In genomic region chr14:27351051-27351475, GRCm38 (mm10) we compare ENCODE assay signal across 9 mouse cellular contexts.
A peak's percentile ranks its signal among the peaks of the same experiment; 100 is the strongest.
DNase-seq lines count a peak whose midpoint lies in the region; ATAC-seq lines count a peak whose summit lies in the region.
"Had no signal": no experiment of that assay in that cellular context is flagged by ENCODE, and none has a peak within 500 bp of the region (broad histone marks: within the 10 kb centered on the region; RNA-seq: fewer than 3 reads in every experiment).

No protein-coding gene starts in this region.

- H3K4me2 ChIP-seq in neural tube, embryonic 13.5 days = no peak overlapping the region
- no peak overlapping the region for H3K4me2 ChIP-seq in heart, embryonic 12.5 days
- no peak overlapping the region for H3K4me2 ChIP-seq in midbrain, embryonic 11.5 days
- H3K4me2 ChIP-seq in midbrain, embryonic 14.5 days (ENCODE audit: low read length) = no peak overlapping the region
- H3K4me2 ChIP-seq: midbrain, embryonic 12.5 days had no signal

- 0 out of 2 replicates have a peak overlapping the region, but pooled peaks have one; percentile 14 for H3K27ac ChIP-seq in neural tube, embryonic 13.5 days (replicated peaks)
- H3K27ac ChIP-seq in heart, embryonic 12.5 days (ENCODE audit: poor library complexity, severe bottlenecking) = peak overlapping the region; percentile 87
- H3K27ac ChIP-seq in limb, embryonic 10.5 days = peak overlapping the region; percentile 83
- no peak overlapping the region for H3K27ac ChIP-seq in midbrain, embryonic 11.5 days (ENCODE audit: low read depth, low read length)
- no peak overlapping the region for H3K27ac ChIP-seq in midbrain, embryonic 14.5 days (replicated peaks; ENCODE audit: low read depth, low read length)
- H3K27ac ChIP-seq: midbrain, embryonic 12.5 days had no signal

- H3K4me1 ChIP-seq in neural tube, embryonic 13.5 days (replicated peaks) = no peaks in the 10 kb centered on the region; the same call in 1 of the 2 replicates
- peaks cover 55% of the 10 kb centered on the region for H3K4me1 ChIP-seq in heart, embryonic 12.5 days (replicated peaks)
- H3K4me1 ChIP-seq in limb, embryonic 10.5 days = peaks cover 47% of the 10 kb centered on the region
- H3K4me1 ChIP-seq in midbrain, embryonic 11.5 days (ENCODE audit: control insufficient read depth, insufficient read depth, low read length) = no peaks in the 10 kb centered on the region
- H3K4me1 ChIP-seq in midbrain, embryonic 14.5 days (ENCODE audit: control insufficient read depth, insufficient read depth, low read length) = no peaks in the 10 kb centered on the region
- H3K4me1 ChIP-seq: midbrain, embryonic 12.5 days had no signal

- DNase-seq in neural tube, embryonic 10.5 days (ENCODE audit: extremely low spot score, low spot score) = no peak
- no peak for DNase-seq in limb, embryonic 10.5 days (ENCODE audit: low spot score)
- DNase-seq in skeletal muscle tissue, adult 2 months (ENCODE audit: low read depth, low spot score) = peak; percentile 51
- no peak for DNase-seq in midbrain, embryonic 11.5 days (ENCODE audit: low spot score, missing footprints)
- DNase-seq in midbrain, embryonic 14.5 days = no peak

- ATAC-seq in neural tube, embryonic 13.5 days (ENCODE audit: low read depth) = no peak
- ATAC-seq in heart, embryonic 12.5 days (ENCODE audit: insufficient number of reproducible peaks, low FRiP score) = peak; percentile 26; the same call in 1 of the 2 replicates
- no peak for ATAC-seq in midbrain, embryonic 11.5 days (ENCODE audit: low FRiP score)
- ATAC-seq in inflammation-experienced regulatory T-cells, adult 6 months = no peak
- no peak for ATAC-seq in midbrain, embryonic 14.5 days (ENCODE audit: low FRiP score, low TSS enrichment)

- H3K9ac ChIP-seq in neural tube, embryonic 13.5 days = no peak overlapping the region
- no peak overlapping the region; the same call in 1 of the 2 replicates for H3K9ac ChIP-seq in heart, embryonic 12.5 days
- H3K9ac ChIP-seq in midbrain, embryonic 11.5 days (ENCODE audit: low read length) = no peak overlapping the region
- no peak overlapping the region for H3K9ac ChIP-seq in midbrain, embryonic 14.5 days (replicated peaks; ENCODE audit: low read length)
- H3K9ac ChIP-seq: midbrain, embryonic 12.5 days had no signal

- no peaks in the 10 kb centered on the region for H3K27me3 ChIP-seq in neural tube, embryonic 13.5 days
- no peaks in the 10 kb centered on the region for H3K27me3 ChIP-seq in heart, embryonic 12.5 days (replicated peaks)
- no peaks in the 10 kb centered on the region for H3K27me3 ChIP-seq in limb, embryonic 10.5 days (ENCODE audit: low read depth, poor library complexity, severe bottlenecking)
- H3K27me3 ChIP-seq in midbrain, embryonic 11.5 days (ENCODE audit: control insufficient read depth, insufficient read depth, low read length) = no peaks in the 10 kb centered on the region
- H3K27me3 ChIP-seq in midbrain, embryonic 14.5 days (ENCODE audit: control insufficient read depth, insufficient read depth, low read length) = no peaks in the 10 kb centered on the region
- H3K27me3 ChIP-seq: midbrain, embryonic 12.5 days had no signal

- 70% methylated on average over 5 of the region's 5 CpGs for WGBS in neural tube, embryonic 13.5 days
- WGBS in heart, embryonic 12.5 days = 38% methylated on average over 5 of the region's 5 CpGs
- 61% methylated on average over 5 of the region's 5 CpGs for WGBS in limb, embryonic 10.5 days
- 83% methylated on average over 5 of the region's 5 CpGs for WGBS in midbrain, embryonic 11.5 days
- 85% methylated on average over 5 of the region's 5 CpGs for WGBS in midbrain, embryonic 14.5 days

- no peak overlapping the region for H3K4me3 ChIP-seq in neural tube, embryonic 13.5 days
- H3K4me3 ChIP-seq in heart, embryonic 12.5 days = no peak overlapping the region
- peak overlapping the region; percentile 2; the same call in 1 of the 2 replicates for H3K4me3 ChIP-seq in limb, embryonic 10.5 days
- H3K4me3 ChIP-seq in midbrain, embryonic 11.5 days (ENCODE audit: low read depth, low read length) = no peak overlapping the region
- H3K4me3 ChIP-seq in midbrain, embryonic 14.5 days (replicated peaks; ENCODE audit: low read depth, low read length) = no peak overlapping the region
- H3K4me3 ChIP-seq: midbrain, embryonic 12.5 days had no signal

- H3K9me3 ChIP-seq in neural tube, embryonic 13.5 days = no peaks in the 10 kb centered on the region
- 0 out of 2 replicates have a peak, but pooled peaks cover 3% of the 10 kb centered on the region for H3K9me3 ChIP-seq in heart, embryonic 12.5 days (replicated peaks)
- H3K9me3 ChIP-seq in limb, embryonic 10.5 days (replicated peaks) = no peaks in the 10 kb centered on the region
- no peaks in the 10 kb centered on the region for H3K9me3 ChIP-seq in midbrain, embryonic 11.5 days (ENCODE audit: control insufficient read depth, low read length)
- H3K9me3 ChIP-seq in midbrain, embryonic 14.5 days (ENCODE audit: control insufficient read depth, low read length) = no peaks in the 10 kb centered on the region
- H3K9me3 ChIP-seq: midbrain, embryonic 12.5 days had no signal

- H3K36me3 ChIP-seq in neural tube, embryonic 13.5 days = no peaks in the 10 kb centered on the region
- no peaks in the 10 kb centered on the region for H3K36me3 ChIP-seq in heart, embryonic 12.5 days
- H3K36me3 ChIP-seq in limb, embryonic 10.5 days = no peaks in the 10 kb centered on the region
- H3K36me3 ChIP-seq in midbrain, embryonic 11.5 days (ENCODE audit: control insufficient read depth, insufficient read depth, low read length) = no peaks in the 10 kb centered on the region
- no peaks in the 10 kb centered on the region for H3K36me3 ChIP-seq in midbrain, embryonic 14.5 days (ENCODE audit: control insufficient read depth, insufficient read depth, low read length)
- H3K36me3 ChIP-seq: midbrain, embryonic 12.5 days had no signal

Comparison
In these comparisons a context has a peak if more than half of its experiments do, and no peak if none do; other contexts are left out.
1. H3K27ac ChIP-seq: peak in neural tube, embryonic 13.5 days (single experiment), heart, embryonic 12.5 days (single experiment) and limb, embryonic 10.5 days (single experiment); none in midbrain, embryonic 11.5 days (single experiment) and midbrain, embryonic 14.5 days (single experiment).